Mouse (Mus musculus) adrenal gland (tissue): Measurements from ENCODE around the gene Tmed9.
"Not testable (repeated sequence)": the region's sequence is repeated elsewhere in the genome, so short reads cannot be mapped to it uniquely, and the experiment has no call there.

Source experiments
- intact Hi-C: fragments of 180-260 bp; cut with DNase I; formaldehyde crosslinking; loops from one replicate; pipeline ENCODE4 v1.15.1; 2025

Tmed9 gene

DNA sequence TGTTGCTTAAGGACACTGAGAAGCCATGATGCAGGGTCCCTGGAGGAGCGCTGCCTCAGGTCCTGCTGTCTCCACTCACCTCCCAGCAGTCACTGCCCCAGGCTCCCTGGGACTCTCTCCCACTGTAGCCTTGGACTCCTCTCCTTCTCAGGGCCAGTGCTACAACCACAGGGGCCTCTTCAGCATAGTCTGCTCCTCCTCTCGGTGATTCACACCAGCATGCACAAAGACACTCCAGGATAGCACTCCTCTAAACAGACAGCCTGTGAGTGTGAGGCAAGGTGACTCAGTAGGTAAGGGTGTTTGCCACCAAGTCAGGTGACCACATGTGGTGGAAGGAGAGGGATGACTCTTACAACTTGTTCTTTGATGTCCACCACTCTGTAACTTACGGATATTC lies 31.1 kb downstream of the Tmed9 start:
- intact Hi-C loops = loop anchor here (10.0 kb wide), 1 partner anchor 120 kb away; the partner anchor contains the start of gene Pcbd2

DNA sequence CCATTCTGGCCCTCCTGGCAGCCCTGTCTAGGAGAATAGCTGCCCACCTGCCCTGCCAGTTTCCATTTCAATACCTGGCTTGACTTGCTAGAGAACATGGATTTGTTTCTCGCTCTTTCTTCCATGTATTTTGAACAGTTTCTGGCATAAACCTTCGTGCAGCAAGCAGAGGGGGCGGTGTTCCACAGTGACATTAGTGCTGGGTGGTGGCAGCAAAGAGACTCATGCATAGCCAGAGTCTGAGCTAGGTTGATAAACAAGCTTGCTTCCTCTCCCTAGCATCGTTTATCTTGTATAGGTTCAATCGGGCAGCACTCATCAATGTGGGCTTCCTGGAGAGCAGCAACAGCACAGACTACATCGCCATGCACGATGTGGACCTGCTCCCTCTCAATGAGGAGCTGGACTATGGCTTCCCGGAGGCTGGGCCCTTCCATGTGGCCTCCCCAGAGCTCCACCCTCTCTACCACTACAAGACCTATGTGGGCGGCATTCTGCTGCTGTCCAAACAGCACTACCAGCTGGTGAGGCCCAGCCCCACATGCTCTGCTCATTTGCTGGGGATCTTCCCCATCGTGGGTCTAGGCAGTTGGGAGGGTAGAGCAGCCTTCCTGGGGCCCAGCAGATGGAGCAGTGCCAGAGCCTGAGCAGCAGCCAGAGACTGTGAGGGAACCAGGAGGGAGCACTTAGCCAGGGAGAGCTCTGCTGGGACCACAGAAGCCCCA lies 33.5 kb downstream of the Tmed9 start:
- intact Hi-C loops = loop anchor here (10.0 kb wide), 1 partner anchor 118 kb away; the partner anchor contains the start of gene Pcbd2

GRCm38 (mm10) chr13:55607624-55608006 lies 34.1 kb downstream of the Tmed9 start:
- intact Hi-C loops = loop anchor here (10.0 kb wide), 1 partner anchor 117 kb away; the partner anchor contains the start of gene Pcbd2

- intact Hi-C loops = no loop called here
Observed at GRCm38 (mm10) chr13:55611996-55612395, 38.5 kb downstream of the Tmed9 start.

DNA sequence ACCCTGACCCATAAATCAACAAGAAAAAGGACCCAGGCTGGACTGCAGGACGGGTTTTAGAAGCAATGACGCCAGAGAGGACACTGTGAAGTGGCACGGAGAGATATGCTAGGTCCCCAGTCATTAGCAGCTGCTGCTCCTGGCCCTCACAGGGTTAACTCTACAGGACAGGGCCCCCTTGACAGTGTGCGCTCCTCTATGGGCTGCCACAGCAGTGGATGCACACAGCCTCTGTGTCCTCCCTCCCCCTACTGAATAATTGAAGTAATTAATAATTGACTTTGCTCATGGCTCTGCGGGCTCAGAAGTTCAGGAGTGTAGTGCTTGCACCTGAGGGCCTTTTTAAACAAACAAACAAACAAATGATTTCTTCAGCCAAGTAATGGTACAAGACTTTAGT lies 39.9 kb downstream of the Tmed9 start:
- intact Hi-C loops = no loop called here

DNA sequence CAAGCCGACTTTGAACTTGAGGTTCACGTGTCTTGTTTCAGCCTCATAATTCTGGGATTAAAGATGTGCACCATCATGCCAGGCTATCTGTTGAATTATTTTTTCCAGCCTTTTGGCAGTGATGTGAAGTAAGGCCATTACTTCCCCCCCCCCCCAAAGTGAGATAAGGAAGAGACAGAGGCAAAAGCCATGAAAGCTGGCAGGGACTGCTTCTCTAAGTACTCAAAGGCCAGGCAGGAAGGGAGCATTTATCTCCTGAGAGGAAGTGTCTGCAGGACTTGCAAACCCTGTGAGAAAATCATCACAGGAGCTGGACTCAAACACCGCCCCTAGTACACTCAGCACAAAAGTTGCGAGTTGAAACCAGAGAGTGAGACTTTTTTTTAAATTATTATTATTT lies 45.8 kb downstream of the Tmed9 start:
- intact Hi-C loops = no loop called here

GRCm38 (mm10) chr13:55620275-55620674 lies 46.7 kb downstream of the Tmed9 start:
- intact Hi-C loops = no loop called here

DNA sequence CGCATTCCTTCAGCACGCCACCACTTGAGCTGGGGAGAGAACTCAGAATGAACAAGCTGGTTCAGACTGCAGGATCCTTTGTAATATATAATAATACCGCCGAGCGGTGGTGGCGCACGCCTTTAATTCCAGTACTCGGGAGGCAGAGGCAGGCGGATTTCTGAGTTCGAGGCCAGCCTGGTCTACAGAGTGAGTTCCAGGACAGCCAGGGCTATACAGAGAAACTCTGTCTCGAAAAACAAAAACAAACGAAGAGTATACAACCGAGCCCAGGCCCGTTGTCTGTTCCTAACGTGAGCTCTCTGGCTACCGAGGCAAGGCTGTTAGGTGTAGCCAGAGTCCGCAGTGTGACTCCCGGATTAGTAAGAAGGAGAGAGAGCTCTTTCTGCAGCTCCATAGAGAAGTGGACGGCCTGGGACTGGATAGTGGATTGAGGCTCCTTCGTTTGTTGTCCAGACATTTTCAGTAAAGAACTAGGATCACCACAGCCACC lies 48.7 kb downstream of the Tmed9 start:
- intact Hi-C loops = not testable (repeated sequence)

DNA sequence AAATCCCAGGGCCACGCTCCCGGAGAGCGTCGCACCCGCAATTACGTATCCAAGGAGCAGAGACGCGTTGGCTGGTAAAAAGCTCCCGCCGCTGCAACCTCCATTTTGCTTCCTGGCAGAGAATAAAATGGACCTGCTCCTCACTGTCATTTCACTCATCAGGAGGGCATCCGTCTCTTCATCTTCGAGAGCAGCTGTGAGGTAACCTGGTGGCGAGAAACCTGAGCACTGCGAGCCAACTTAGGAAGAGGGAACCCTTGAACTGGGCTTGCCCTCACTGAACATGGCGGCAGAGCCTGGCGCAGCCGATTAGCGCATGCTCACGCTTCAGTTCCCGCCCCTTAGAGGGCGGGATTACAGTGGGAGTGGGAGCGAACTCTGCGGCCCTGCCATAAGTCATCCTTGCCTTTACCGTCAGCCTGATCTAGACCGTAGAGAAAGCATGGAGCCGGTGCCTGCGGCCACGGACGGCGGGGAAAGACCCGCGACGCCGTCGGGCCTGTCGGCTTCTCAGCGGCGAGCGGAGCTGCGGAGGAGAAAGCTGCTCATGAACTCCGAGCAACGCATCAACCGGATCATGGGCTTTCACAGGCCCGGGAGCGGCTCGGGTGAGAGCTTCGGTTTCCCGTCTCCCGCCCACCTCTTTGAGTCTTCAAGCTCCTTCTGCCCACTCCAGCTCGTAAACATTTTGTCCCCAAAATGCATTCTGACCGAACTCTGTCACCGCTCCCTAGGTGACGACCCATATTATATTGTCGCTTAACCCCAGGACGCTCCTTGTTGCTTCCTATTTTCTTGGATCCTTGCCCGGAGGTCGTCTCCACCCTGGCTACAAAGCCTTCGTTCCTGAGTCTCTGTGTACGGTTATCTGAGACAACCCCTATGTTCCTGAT lies 49.4 kb downstream of the Tmed9 start, which contains the start of gene Caml:
Gene Caml, plus strand, starts transcription at position 357 of the 893 bp plus-strand sequence.
- intact Hi-C loops = no loop called here

DNA sequence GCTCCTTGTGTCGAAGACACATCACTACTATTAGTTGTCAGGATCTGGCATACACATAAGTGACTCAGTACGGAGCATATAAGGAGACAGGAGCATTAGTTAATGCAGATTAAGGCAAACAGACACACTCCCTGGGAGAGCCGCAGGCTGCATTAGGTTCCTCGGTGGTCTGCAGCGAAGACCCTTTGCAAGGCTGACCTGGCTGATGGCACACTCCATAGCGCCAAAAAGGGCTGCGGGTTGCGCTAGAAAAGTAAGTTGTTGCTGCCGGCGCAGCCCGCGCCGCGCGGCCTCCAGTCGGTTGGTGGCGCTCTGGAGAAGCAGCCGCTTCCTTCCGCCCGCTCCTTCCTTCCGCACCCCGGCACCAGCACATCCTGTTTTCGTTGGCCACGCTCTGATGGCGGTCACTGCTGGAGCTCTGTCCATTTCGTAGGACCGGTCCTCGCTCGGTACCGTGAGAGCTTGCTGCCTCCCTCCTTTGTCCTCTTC lies 61.2 kb downstream of the Tmed9 start, which contains the start of gene Ddx46:
Gene Ddx46, plus strand, starts transcription at position 389 of the 489 bp plus-strand sequence.
- intact Hi-C loops = no loop called here

GRCm38 (mm10) chr13:55635146-55635571 lies 61.6 kb downstream of the Tmed9 start:
- intact Hi-C loops = no loop called here

- intact Hi-C loops = no loop called here
Observed at GRCm38 (mm10) chr13:55636185-55636983, 62.9 kb downstream of the Tmed9 start.

DNA sequence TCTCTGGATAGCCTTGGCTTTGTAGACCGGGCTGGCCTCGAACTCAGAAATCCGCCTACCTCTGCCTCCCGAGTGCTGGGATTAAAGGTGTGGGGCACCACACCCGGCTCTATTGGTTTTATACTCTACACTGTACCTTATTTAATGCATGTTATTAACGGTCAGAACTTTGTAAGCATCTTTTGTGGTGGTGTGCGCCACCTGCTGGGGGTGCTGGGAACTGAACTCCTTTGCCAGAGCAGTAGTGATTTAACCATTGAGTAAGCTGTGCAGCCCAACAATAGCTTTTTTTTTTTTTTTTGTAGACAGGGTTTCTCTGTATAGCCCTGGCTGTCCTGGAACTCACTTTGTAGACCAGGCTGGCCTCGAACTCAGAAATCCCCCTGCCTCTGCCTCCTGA lies 66.9 kb downstream of the Tmed9 start:
- intact Hi-C loops = loop anchor here (2.0 kb wide), 1 partner anchor 40 kb away; no protein-coding TSS in a partner anchor

GRCm38 (mm10) chr13:55644525-55644924 lies 71.0 kb downstream of the Tmed9 start:
- intact Hi-C loops = no loop called here
